Mouse (Mus musculus) heart, postnatal 0 days (tissue): Measurements from ENCODE around the gene Majin. TPM values are rescaled to one million over a fixed set of nuclear protein-coding genes. Genes with fewer than 3 reads are reported as not detected.
A peak's percentile ranks its signal among the peaks of the same experiment; 100 is the strongest.

ENCODE experiments used
- ATAC-seq: fragments of 200-750 bp; cut with Nextera tagmentation; 2 replicates; pipeline ENCODE4 v1.8.0; 2017; ENCODE audit warnings: low read depth, moderate number of reproducible peaks, moderate library complexity; ENCODE audit not compliant: insufficient read depth
- DNase-seq: peaks from one replicate; pipeline ENCODE4 v3.0.0-alpha.2; 2016; ENCODE audit warnings: low spot score
- H3K27ac ChIP-seq: fragments of 300-500 bp; sonication (generic); 2 replicates; pipeline ENCODE4 v1.5.1; 2014; ENCODE audit warnings: low read depth, mild to moderate bottlenecking
- H3K27me3 ChIP-seq: fragments of 300-500 bp; sonication (generic); 2 replicates; pipeline ENCODE4 v1.6.1; 2014; ENCODE audit warnings: low read length, mixed read lengths; ENCODE audit not compliant: control insufficient read depth, insufficient read depth
- H3K36me3 ChIP-seq: fragments of 300-500 bp; sonication (generic); replicated peaks from 2 replicates; pipeline ENCODE4 v1.6.1; 2014; ENCODE audit warnings: low read length, mixed read lengths; ENCODE audit not compliant: control insufficient read depth, insufficient read depth
- H3K4me1 ChIP-seq: fragments of 300-500 bp; sonication (generic); 2 replicates; pipeline ENCODE4 v1.6.1; 2014; ENCODE audit warnings: antibody characterized with exemption; ENCODE audit not compliant: control insufficient read depth, insufficient read depth
- H3K4me2 ChIP-seq: fragments of 300-500 bp; sonication (generic); 2 replicates; pipeline ENCODE4 v1.6.1; 2014; ENCODE audit warnings: low read depth, mild to moderate bottlenecking, low read length, moderate library complexity
- H3K4me3 ChIP-seq: fragments of 300-500 bp; sonication (generic); 2 replicates; pipeline ENCODE4 v1.5.1; 2014; ENCODE audit warnings: low read depth, low read length
- H3K9ac ChIP-seq: fragments of 300-500 bp; sonication (generic); replicated peaks from 2 replicates; pipeline ENCODE4 v1.6.1; 2014; ENCODE audit warnings: low read depth, low read length, mixed read lengths
- H3K9me3 ChIP-seq: fragments of 300-500 bp; sonication (generic); replicated peaks from 2 replicates; pipeline ENCODE4 v1.6.1; 2016; ENCODE audit warnings: low read length; ENCODE audit not compliant: control insufficient read depth
- CTCF ChIP-seq: IDR thresholded peaks from 2 replicates; pipeline ENCODE4 v1.5.1; 2016; ENCODE audit warnings: antibody characterized with exemption, control low read depth, low read depth
- EP300 ChIP-seq: IDR thresholded peaks from 2 replicates; pipeline ENCODE4 v1.6.1; 2016; ENCODE audit warnings: antibody characterized with exemption, low read depth
- WGBS: fragments of 180-500 bp; shearing (Covaris S2); extraction: QIAGEN DNeasy Blood & Tissue Kit; methylation state at CpG from one replicate; pipeline ENCODE4 v1.1.7; 2014; 5-methylcytosine and 5-hydroxymethylcytosine counted together
- polyA plus RNA-seq: library from polyadenylated mRNA; unstranded; fragments of >200 nt; fragmentation: Nextera tagmentation; extraction: Ambion mirVana; gene quantifications from 2 replicates; pipeline ENCODE4 v1.2.1, GENCODE M21; 2015
- total RNA-seq: library from RNA; depleted of rRNA; stranded (reverse); fragments of >200 nt; gene quantifications from 2 replicates; pipeline ENCODE4 v1.2.3, GENCODE M21; 2014; ENCODE audit warnings: low replicate concordance

Majin gene
- total and polyA plus RNA-seq, 2 experiments from 2014 or later: not detected

DNA sequence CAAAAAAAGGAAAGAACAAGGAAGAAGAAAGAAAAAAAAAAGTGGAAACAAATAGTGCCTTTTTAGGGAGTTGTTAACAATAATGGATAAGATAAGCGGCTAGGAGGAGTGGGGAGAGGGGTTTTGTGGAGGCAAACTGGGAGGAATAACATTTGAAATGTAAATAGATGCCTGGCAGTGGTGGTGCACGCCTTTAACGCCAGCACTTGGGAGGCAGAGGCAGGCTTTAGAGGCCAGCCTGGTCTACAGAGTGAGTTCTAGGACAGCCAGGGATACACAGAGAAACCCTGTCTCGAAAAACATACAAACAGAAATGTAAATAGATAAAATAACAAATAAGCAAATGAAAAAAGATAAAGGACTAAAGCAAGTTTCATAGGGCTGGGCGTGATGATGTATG lies 56.5 kb downstream of the Majin start:
- H3K27me3 ChIP-seq: no peaks in the 10 kb centered on the region
- H3K4me2 ChIP-seq: peak overlapping the region; percentile 33; the same call in 1 of the 2 replicates
- H3K27ac ChIP-seq: no peak overlapping the region
- WGBS: 31% methylated on average over 5 of the region's 5 CpGs
- peaks cover 10% of the 10 kb centered on the region for H3K4me1 ChIP-seq
- no peak overlapping the region; the same call in 1 of the 2 replicates for H3K4me3 ChIP-seq
- no peak overlapping the region for H3K9ac ChIP-seq
- ATAC-seq (no peak), DNase-seq (no peak)
- peaks cover 11% of the 10 kb centered on the region for H3K36me3 ChIP-seq
- no peaks in the 10 kb centered on the region for H3K9me3 ChIP-seq
- TF ChIP-seq CTCF: no peak
- no peak for TF ChIP-seq EP300

DNA sequence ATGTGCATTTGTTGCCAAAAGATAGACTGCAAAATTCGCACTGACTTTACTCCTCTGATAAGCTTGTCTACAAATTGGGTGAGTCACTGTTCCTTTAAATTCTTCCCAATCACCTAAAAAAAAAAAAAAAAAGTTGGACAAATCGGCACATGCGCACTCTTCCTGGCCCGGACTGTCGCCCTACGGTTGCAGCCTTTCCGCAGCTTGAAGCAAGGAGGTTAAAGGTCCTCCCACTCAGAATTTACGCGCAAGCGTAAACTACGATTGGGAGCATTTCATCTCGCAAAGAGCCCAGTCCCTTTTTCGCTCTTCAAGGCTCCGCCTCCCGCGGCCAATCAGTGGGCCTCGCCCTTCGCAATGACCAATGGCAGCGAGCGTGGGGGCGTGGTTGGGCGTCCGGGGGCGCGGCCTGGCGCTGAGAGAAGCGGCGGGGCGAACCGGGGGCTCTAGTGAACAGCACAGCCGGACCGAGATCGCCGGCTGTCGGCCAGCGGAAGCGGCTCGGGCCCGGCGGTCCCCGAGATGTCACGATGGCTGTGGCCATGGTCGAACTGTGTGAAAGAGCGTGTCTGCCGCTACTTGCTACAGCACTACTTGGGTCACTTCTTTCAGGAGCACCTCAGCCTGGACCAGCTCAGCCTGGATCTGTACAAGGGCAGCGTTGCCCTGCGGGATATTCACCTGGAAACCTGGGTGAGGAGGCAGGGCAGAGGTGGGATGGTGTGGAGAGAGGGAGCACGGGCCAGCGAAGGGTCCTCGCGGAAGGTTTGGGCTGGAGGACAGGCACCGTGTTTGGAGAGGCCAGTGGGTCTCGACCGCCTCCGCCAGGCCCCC lies 57.3 kb downstream of the Majin start, which contains the start of gene Atg2a:
Atg2a (plus strand) TSS at position 395 of the 834 bp plus-strand sequence.
- Histone ChIP-seq H3K4me2 (peak within 1 kb of the TSS; percentile 82), H3K9ac (peak within 1 kb of the TSS; percentile 85), H3K27me3 (no peaks in the 10 kb centered on the region), H3K4me3 (peak within 1 kb of the TSS; percentile 80), H3K4me1 (peaks cover 10% of the 10 kb centered on the region), H3K27ac (peak within 1 kb of the TSS; percentile 89), H3K9me3 (no peaks in the 10 kb centered on the region), H3K36me3 (peaks cover 19% of the 10 kb centered on the region)
- no peak; the same call in 1 of the 2 replicates for TF ChIP-seq CTCF
- peak; percentile 75; the same call in 1 of the 2 replicates for TF ChIP-seq EP300
- WGBS: under 1% methylated on average over 55 of the region's 55 CpGs
- ATAC-seq (peak; percentile 94), DNase-seq (peak; percentile 100)

DNA sequence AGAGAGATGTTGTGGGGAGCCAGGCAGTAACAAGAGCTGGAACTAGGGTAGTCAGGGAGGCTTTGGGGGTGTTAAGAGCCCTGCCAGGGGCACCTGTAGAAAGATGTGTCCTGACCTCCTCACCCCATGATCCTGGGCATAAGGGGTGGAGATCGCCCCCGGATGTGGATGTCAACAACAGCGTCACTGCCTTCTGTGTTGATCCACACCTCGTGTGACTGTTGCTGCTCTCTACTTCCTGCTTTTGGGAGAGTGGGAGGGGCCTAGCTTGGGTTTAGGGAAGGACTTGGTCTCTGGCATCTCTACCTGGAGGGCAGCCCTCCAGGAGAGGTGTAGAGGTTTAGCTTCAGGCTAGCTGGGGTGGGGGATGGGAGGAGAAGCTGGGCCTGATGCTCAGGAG lies 58.1 kb downstream of the Majin start:
- DNase-seq: peak; percentile 43
- Histone ChIP-seq H3K36me3 (peaks cover 27% of the 10 kb centered on the region), H3K9me3 (no peaks in the 10 kb centered on the region), H3K4me2 (peak overlapping the region; percentile 82), H3K27ac (peak overlapping the region; percentile 89), H3K27me3 (no peaks in the 10 kb centered on the region), H3K4me3 (peak overlapping the region; percentile 80), H3K9ac (peak overlapping the region; percentile 85), H3K4me1 (peaks cover 10% of the 10 kb centered on the region)
- TF ChIP-seq EP300 (no peak), CTCF (no peak)
- WGBS: 1% methylated on average over 4 of the region's 4 CpGs
- peak; percentile 13 for ATAC-seq

DNA sequence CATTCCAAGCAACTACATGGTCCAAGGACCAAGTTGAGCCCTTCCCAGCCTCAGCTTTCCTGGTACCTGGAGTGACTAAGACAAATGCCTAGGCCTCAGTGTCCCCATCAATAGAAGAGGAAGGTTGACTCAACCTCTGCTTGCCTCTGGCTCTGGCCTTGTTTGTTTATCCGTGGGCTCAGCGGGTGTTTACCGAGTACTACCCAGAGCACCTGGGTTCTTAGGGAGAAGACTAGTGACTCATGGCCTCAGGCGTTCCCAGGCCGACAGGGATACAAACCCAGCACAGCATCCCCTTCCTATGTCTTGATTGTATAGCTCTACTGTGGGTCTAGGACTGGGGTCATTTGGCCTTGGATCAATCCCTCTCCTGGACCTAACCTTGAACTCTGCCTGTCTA lies 59.0 kb downstream of the Majin start:
- DNase-seq: no peak
- Histone ChIP-seq H3K9me3 (no peaks in the 10 kb centered on the region), H3K27ac (no peak overlapping the region), H3K4me2 (no peak overlapping the region), H3K27me3 (no peaks in the 10 kb centered on the region), H3K4me1 (peaks cover 10% of the 10 kb centered on the region), H3K36me3 (peaks cover 36% of the 10 kb centered on the region), H3K9ac (no peak overlapping the region), H3K4me3 (no peak overlapping the region)
- TF ChIP-seq CTCF (no peak), EP300 (no peak)
- ATAC-seq: no peak
- 77% methylated on average over 5 of the region's 5 CpGs for WGBS

GRCm38 (mm10) chr19:6245806-6246205 lies 61.6 kb downstream of the Majin start:
- Histone ChIP-seq H3K4me2 (no peak overlapping the region), H3K36me3 (peaks cover 48% of the 10 kb centered on the region)
- 33% methylated on average over 1 of the region's 1 CpGs for WGBS

More at GRCm38 (mm10) chr19:6245806-6246205, 61.6 kb downstream of the Majin start:
- ATAC-seq (no peak), DNase-seq (no peak)
- Histone ChIP-seq H3K4me3 (no peak overlapping the region), H3K9me3 (no peaks in the 10 kb centered on the region), H3K4me1 (peaks cover 10% of the 10 kb centered on the region), H3K9ac (no peak overlapping the region), H3K27me3 (no peaks in the 10 kb centered on the region), H3K27ac (no peak overlapping the region)
- no peak for TF ChIP-seq CTCF
- no peak for TF ChIP-seq EP300
